Mouse (Mus musculus) embryonic fibroblast, embryonic 13.5 days (primary cell): ENCODE measurements around the gene Sipa1l3. TPM values are rescaled to one million over a fixed set of nuclear protein-coding genes. Genes with fewer than 3 reads are reported as not detected.

Experiments used
- H3K27ac ChIP-seq: 2 replicates; pipeline ENCODE4 v1.5.1; 2012; ENCODE audit warnings: low read length, control low read depth, inconsistent platforms; ENCODE audit not compliant: insufficient read depth
- H3K4me1 ChIP-seq: 2 replicates; pipeline ENCODE4 v1.6.1; 2011; ENCODE audit warnings: low read length; ENCODE audit not compliant: control insufficient read depth, insufficient read depth
- H3K4me3 ChIP-seq: 2 replicates; pipeline ENCODE4 v1.5.1; 2011; ENCODE audit warnings: mild to moderate bottlenecking, control low read depth, low read length; ENCODE audit not compliant: insufficient read depth
- CTCF ChIP-seq: IDR thresholded peaks from 2 replicates; pipeline ENCODE4 v1.5.1; 2011; ENCODE audit warnings: mild to moderate bottlenecking, control low read depth, low read length, moderate library complexity, borderline replicate concordance; ENCODE audit not compliant: insufficient read depth
- POLR2A ChIP-seq: IDR thresholded peaks from 2 replicates; pipeline ENCODE4 v1.6.1; 2011; ENCODE audit warnings: low read depth, mild to moderate bottlenecking, control low read depth, low read length, moderate library complexity
- polyA plus RNA-seq: library from polyadenylated mRNA; stranded (reverse); fragments of >200 nt; gene quantifications from 2 replicates; pipeline ENCODE4 v1.2.4, GENCODE M21; 2011; ENCODE audit warnings: low read depth; ENCODE audit not compliant: missing spikeins, insufficient read length

The Sipa1l3 gene
- polyA plus RNA-seq, 1 experiment, result 22.0 TPM

- Histone ChIP-seq H3K4me1 (no peaks in the 10 kb centered on the region), H3K4me3 (no peak overlapping the region), H3K27ac (no peak overlapping the region)
- TF ChIP-seq CTCF (no peak), POLR2A (no peak)
Measured at GRCm38 (mm10) chr7:29346212-29346611, 172.2 kb downstream of the Sipa1l3 start.

DNA sequence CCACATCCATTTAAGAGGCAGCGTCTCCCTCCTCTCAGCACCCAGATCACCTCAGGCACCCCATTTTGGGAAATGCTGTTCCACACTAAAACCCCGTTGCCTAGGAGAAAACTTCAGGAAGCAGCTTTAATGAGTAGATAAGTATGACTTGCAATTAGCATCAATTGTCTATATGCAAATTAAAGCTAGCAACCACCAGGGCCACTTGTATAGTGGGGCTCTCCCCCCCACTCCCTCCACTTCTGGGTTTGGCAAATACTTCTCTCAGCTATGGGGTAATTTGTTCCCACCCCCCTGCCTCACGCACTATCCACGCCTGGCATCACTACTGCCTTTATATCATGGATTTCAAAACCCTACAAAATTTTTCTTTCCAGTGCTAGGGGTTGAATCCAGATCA is 172.9 kb downstream of the Sipa1l3 start:
- no peak for TF ChIP-seq POLR2A
- TF ChIP-seq CTCF, result no peak
- Histone ChIP-seq H3K4me1 (no peaks in the 10 kb centered on the region), H3K27ac (no peak overlapping the region), H3K4me3 (no peak overlapping the region)

DNA sequence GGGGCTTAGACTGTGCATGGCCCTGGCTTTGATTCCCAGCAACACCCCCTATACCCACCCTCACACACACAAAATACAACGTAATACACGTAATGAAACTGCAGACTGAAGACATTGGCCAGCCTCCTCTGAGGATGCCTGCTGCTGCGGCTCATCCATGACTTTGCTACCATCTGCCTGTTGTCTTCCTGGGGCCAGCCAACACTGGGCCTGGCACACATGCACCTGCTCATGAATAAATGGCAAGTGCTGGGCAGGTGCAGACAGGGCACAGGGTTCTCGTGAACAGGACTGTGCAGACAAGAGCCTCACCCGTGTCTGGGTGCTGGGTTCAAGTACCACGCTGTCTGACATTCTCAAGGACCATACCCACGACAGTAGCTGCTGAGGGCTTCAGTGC is 174.7 kb downstream of the Sipa1l3 start:
- no peaks in the 10 kb centered on the region for H3K4me1 ChIP-seq
- TF ChIP-seq POLR2A (no peak), CTCF (no peak)
- H3K4me3 ChIP-seq, result no peak overlapping the region
- H3K27ac ChIP-seq, result no peak overlapping the region

DNA sequence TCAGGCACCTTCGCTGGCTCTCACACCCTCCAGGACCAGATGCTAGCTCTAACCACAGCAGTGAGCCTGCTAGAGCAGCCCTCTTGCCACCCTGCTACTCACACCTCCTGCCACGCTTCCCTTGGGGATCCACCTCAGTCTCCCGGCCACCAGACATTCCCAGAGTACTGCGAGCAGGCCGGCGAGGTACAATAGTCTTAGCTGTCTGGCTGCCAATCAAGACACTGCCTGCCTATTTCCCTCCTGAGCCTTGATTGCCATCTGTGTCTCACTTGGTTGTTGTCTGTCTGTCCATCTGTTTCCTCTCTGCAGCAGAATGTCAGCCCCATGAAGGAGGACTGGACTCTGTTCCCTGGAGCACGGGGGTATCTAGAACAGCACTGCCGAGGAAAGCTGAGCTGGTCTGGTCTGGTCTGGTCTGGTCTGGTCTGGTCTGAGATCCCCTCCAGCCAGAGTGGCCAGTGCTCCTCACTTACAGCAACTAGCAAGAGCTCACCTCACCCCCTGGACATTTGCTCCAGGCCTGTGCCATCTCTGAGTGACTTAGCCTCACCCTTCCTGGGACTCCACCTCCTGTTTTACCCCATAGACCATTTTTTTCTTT is 175.8 kb downstream of the Sipa1l3 start:
- no peak overlapping the region for H3K27ac ChIP-seq
- no peaks in the 10 kb centered on the region for H3K4me1 ChIP-seq
- no peak overlapping the region for H3K4me3 ChIP-seq
- TF ChIP-seq POLR2A (no peak), CTCF (no peak)

DNA sequence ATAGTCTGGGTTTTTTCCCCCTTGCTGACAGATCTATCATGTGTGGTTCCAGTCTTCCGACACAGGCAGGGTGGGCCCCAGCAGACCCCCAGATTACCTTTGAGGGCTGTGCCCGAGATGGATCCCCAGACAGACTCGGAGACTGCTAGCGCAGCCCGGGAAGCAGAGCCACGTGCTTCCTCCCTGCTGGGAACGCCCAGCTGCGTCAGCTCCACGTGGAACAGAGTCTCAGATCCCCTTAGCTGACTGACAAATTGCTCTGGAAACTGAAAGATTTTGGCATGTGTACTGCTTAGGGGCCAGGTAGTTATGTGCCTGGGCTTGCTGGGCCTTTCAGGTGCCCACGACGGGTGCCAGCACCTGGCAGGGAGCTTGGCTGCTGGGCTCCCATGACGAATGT is 176.7 kb downstream of the Sipa1l3 start:
- no peak overlapping the region for H3K4me3 ChIP-seq
- H3K27ac ChIP-seq, result no peak overlapping the region
- TF ChIP-seq CTCF (no peak), POLR2A (no peak)
- H3K4me1 ChIP-seq, result no peaks in the 10 kb centered on the region

- TF ChIP-seq POLR2A (no peak), CTCF (no peak)
- Histone ChIP-seq H3K27ac (no peak overlapping the region), H3K4me3 (no peak overlapping the region), H3K4me1 (no peaks in the 10 kb centered on the region)
Measured at GRCm38 (mm10) chr7:29340838-29341237, 177.6 kb downstream of the Sipa1l3 start.

DNA sequence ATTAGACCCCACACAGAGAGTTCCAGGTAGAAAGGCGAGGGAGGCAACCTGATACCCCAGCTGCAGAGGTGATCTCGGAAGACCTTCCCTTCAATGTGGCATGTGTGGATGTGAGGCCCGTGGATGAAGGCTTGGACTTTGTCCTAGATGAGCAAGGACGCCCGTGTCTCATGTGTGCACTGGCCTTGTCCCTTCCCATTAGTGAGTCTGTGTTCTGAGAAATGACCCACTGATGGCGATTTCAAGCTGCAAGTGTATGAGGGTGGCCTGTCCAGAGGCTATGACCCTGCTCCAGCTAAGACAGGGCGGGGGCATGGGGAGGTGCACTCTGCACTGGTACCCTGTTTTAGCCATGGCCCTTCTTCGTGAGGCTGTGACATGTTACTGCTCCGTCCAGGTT is 178.2 kb downstream of the Sipa1l3 start:
- Histone ChIP-seq H3K27ac (no peak overlapping the region), H3K4me1 (no peaks in the 10 kb centered on the region), H3K4me3 (no peak overlapping the region)
- TF ChIP-seq POLR2A, result no peak
- TF ChIP-seq CTCF, result no peak

GRCm38 (mm10) chr7:29338984-29339679 is 179.3 kb downstream of the Sipa1l3 start:
- Histone ChIP-seq H3K27ac (no peak overlapping the region), H3K4me3 (no peak overlapping the region), H3K4me1 (no peaks in the 10 kb centered on the region)
- TF ChIP-seq CTCF, result no peak
- no peak for TF ChIP-seq POLR2A

- TF ChIP-seq POLR2A (no peak), CTCF (no peak)
- Histone ChIP-seq H3K4me3 (no peak overlapping the region), H3K4me1 (no peaks in the 10 kb centered on the region), H3K27ac (no peak overlapping the region)
Measured at GRCm38 (mm10) chr7:29338351-29338919, 180.0 kb downstream of the Sipa1l3 start.

GRCm38 (mm10) chr7:29337766-29338165 is 180.7 kb downstream of the Sipa1l3 start:
- Histone ChIP-seq H3K4me3 (no peak overlapping the region), H3K4me1 (no peaks in the 10 kb centered on the region), H3K27ac (no peak overlapping the region)
- TF ChIP-seq POLR2A (no peak), CTCF (no peak)

GRCm38 (mm10) chr7:29336795-29337319 is 181.6 kb downstream of the Sipa1l3 start:
- Histone ChIP-seq H3K4me1 (no peaks in the 10 kb centered on the region), H3K27ac (no peak overlapping the region), H3K4me3 (no peak overlapping the region)
- TF ChIP-seq POLR2A (no peak), CTCF (no peak)
